Mouse (Mus musculus) adrenal gland, postnatal 10 days (tissue): ENCODE results near the gene Ptges3. TPM values are rescaled to one million over a fixed set of nuclear protein-coding genes. Genes with fewer than 3 reads are reported as not detected.
"Not testable (repeated sequence)": the region's sequence is repeated elsewhere in the genome, so short reads cannot be mapped to it uniquely, and the experiment has no call there.

Source experiments
- DNase-seq: peaks from one replicate; pipeline ENCODE4 v3.0.0; 2021; ENCODE audit warnings: mixed read lengths
- long read RNA-seq, 2 experiments: library from polyadenylated mRNA; stranded (forward); transcript quantifications; one replicate each; pipeline ENCODE4 v2.0.0; 2021
- total RNA-seq, 2 experiments: library from RNA; stranded (reverse); gene quantifications; 2 replicates each; pipeline ENCODE4 v1.2.3; 2021

Ptges3 gene
- total RNA-seq: 100 to 1,000 TPM; 138 to 142 TPM
- long read RNA-seq, experiment 1, transcript Ptges3-201 (8 exons, 2,000 nt): major isoform, 235 of 251 reads
- long read RNA-seq, experiment 1, partial matches to known transcripts: 3 of 251 reads
- long read RNA-seq, experiment 1, other reads (novel, unspliced or antisense): 12 of 251 reads
- long read RNA-seq, experiment 2, transcript Ptges3-201 (8 exons, 2,000 nt): major isoform, 75 of 90 reads
- long read RNA-seq, experiment 2, partial matches to known transcripts: 6 of 90 reads
- long read RNA-seq, experiment 2, other reads (novel, unspliced or antisense): 9 of 90 reads

GRCm38 (mm10) chr10:128058601-128059151, at the start of gene Ptges3:
Ptges3 (plus strand) TSS chr10:128058954.
- peak; percentile 99 for DNase-seq

DNA sequence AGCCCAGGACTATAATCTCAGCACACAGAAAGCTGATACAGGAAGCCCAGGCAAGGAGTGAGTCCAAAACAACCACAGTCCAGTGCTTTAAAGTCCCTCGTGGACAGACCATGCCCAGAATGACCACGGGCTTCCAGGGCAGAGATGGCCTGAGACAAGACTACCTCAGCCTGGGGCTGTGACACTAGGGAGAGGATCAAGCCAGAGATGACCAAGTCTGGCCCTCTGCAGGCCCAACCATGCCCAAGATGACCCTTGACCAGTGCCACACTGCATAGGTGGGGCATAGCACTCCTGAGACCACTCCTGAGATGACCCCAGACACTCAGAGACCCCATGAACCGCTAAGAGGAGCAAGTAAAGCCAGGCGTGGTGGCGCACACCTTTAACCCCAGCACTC, 49.0 kb upstream of the Ptges3 start:
- DNase-seq: no peak

DNA sequence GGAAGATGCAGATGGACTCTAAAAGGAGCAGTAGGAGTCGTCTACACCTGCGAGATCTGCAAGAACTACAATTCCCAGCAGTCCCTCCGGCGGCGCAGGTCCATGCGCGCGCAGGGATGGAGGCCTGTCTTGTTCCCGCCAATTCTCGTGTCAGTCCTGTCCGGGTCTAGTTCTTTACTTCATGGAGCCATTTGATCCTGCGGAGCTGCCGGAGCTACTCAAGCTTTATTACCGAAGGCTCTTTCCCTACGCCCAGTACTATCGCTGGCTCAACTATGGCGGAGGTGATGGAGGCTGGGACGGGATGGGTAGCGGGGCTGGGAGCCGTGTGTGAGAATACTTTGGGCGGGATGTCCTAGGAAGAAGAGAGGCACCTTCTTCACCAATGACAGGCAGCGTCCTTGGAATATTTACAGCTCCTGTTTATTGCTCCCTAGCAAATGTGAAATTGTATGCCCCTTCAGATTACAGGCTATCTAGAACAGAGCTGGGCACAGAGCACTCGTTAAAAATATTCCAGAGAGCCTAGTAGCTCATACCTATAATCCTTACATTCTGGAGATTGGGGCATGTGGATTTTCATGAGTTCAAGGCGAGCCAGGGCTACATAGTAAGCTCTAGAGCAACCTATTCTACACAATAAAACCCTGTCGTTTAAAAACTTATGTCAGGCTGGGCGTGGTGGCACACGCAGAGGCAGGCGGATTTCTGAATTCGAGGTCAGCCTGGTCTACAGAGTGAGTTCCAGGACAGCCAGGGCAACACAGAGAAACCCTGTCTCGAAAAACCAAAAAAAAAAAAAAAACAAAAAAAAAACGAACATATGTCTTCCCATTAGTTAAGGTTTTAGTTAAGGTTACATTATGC, 43.5 kb upstream of the Ptges3 start, which contains the start of gene Prim1:
Gene Prim1, plus strand, starts transcription at position 101 of the 867 bp plus-strand sequence.
- DNase-seq: peak; percentile 86

- DNase-seq: no peak
Observed at GRCm38 (mm10) chr10:128022196-128022595, 36.6 kb upstream of the Ptges3 start.

- no peak for DNase-seq
Observed at GRCm38 (mm10) chr10:128023496-128023895, 35.3 kb upstream of the Ptges3 start.

GRCm38 (mm10) chr10:128029931-128030330, 28.8 kb upstream of the Ptges3 start:
- no peak for DNase-seq

GRCm38 (mm10) chr10:128030860-128031259, 27.9 kb upstream of the Ptges3 start:
- DNase-seq: no peak

DNA sequence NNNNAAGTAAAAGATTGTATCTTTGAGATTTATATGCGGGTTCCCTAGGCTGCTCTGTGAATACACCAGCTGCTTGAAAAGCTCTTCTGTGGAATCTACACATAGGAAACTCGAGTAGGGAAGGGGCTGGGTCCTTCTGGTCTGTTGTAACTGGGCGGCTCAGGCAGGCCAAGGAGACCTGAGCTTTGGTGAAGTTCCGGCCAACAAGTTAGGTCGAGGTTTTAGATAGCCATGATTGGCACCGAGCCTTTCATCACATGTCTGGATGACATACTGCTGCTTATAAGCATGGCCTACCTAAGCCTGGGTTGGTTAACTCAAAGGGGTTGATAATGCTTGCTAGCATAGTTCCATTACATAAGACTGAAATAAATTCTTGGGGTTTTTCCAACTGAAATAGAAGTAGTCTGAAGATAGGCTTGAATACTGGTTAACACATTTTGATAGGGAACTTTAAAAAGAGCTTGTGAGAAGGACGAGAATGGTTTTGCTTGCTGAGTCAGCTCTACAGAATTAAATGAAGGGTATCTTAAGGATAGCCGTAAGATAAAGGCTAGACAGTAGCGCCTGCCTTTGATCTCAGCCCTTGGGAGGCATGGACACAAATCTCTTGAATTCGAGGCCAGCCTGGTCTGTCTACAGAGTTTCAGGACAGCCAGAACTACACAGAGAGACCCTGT, 21.9 kb upstream of the Ptges3 start:
- peak; percentile 71 for DNase-seq

DNA sequence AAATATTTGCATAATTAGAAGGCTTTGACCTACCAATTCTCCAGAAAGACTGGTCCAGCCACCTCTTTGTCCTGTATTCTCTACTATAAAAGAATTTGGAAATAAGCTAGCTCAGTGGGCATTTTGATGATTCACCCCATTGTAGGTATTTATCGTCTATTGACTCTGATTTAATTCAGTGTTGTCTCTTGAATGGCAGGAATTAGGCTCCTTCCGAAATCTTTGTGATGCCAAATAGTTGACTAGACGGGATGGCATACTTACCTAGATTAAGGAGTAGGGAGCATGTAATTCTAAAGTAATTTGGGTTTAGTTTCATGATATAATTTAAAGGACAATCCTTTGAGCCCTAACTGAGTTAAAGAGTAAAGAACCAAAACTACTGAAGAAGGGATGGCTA, 20.8 kb upstream of the Ptges3 start:
- no peak for DNase-seq

DNA sequence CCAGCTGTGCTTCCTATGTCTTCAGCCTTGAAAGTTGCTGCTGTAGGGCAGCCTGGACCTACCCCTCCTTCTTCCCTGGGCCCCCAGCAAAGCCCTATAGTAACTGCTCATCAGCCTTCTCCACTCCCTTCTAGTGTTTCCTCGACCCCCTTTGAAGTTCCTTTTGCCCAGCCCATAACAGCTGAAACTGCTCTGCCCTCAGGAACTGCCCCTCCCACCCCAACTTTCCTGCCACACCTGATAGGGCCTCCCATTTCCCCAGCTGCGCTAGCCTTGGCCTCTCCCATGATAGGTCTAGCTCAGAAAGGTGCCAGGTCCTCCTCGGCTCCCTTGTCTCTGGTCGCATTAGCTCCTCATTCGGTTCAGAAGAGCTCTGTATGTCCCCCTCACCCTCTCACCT, 19.6 kb upstream of the Ptges3 start:
- DNase-seq: no peak

GRCm38 (mm10) chr10:128039858-128040257, 18.9 kb upstream of the Ptges3 start:
- no peak for DNase-seq

GRCm38 (mm10) chr10:128040293-128040692, 18.5 kb upstream of the Ptges3 start:
- DNase-seq: no peak

GRCm38 (mm10) chr10:128041636-128042035, 17.1 kb upstream of the Ptges3 start:
- DNase-seq: no peak

DNA sequence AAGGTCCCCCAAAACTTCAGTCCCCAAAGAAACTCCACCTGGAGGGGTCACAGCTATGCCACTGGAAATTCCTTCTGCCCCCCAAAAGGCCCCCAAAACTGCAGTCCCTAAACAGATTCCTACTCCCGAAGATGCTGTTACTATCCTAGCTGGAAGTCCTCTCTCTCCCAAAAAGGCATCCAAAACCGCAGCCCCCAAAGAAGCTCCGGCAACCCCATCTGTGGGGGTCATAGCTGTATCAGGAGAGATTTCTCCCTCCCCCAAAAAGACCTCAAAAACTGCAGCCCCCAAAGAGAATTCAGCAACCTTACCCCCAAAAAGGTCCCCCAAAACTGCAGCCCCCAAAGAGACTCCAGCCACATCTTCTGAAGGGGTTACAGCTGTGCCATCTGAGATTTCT, 16.3 kb upstream of the Ptges3 start:
- no peak for DNase-seq

DNA sequence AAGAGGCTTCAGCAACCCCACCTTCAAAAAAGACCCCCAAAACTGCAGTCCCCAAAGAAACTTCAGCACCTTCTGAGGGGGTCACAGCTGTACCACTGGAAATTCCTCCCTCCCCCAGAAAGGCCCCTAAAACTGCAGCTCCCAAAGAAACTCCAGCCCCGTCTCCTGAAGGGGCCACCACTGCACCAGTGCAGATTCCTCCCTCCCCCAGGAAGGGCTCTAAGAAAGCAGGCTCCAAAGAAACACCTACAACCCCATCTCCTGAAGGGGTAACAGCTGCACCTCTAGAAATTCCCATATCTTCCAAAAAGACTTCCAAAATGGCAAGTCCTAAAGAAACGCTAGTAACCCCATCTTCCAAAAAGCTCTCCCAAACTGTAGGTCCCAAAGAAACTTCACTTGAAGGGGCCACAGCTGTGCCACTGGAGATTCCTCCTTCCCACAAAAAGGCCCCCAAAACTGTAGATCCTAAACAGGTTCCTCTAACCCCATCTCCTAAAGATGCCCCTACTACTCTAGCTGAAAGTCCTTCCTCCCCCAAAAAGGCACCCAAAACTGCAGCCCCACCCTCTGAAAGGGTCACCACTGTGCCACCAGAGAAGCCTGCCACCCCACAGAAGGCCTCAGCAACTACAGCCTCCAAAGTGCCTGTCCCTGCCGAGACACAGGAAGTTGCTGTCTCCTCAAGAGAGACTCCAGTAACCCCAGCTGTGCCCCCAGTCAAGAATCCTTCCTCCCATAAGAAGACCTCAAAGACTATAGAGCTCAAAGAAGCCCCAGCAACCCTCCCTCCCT, 15.5 kb upstream of the Ptges3 start:
- no peak for DNase-seq

DNA sequence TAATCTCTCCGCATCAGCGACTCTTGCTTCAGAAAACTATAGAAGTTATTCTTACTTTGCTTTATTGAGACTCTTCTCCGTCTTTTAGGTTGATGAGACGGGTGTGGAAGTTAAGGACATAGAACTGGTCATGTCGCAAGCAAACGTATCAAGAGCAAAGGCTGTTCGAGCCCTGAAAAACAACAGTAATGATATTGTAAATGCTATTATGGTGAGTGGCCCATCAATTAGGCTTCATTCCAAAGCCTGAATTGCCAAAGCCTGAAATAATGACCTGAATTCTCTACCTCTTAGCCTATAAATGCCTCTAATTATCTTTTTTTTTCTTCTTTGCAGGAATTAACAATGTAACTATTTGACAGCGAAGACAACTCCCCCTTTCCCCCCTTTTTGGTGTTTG, 10.6 kb upstream of the Ptges3 start:
- DNase-seq: no peak

GRCm38 (mm10) chr10:128049741-128050140, 9.0 kb upstream of the Ptges3 start:
- no peak for DNase-seq

DNA sequence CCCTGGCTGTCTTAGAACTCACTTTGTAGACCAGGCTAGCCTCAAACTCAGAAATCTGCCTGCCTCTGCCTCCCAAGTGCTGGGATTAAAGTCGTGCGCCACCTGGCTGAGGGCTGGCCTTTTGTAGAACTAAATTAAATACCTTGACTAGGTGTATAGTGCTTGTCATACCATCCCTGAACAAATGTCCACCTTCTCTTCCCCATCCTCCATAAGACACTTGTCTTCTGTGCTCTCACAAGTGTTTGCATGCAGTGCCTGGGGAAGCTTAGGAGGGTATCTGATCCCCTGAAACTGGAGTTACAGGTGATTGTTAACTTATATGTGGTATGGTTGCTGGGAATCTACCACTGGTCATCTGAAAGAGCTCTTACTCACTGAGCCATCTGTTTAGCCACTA, 8.4 kb upstream of the Ptges3 start:
- DNase-seq: no peak

- no peak for DNase-seq
Observed at GRCm38 (mm10) chr10:128051589-128051988, 7.2 kb upstream of the Ptges3 start.

- DNase-seq: not testable (repeated sequence)
Observed at GRCm38 (mm10) chr10:128052136-128052535, 6.6 kb upstream of the Ptges3 start.

- DNase-seq: no peak
Observed at GRCm38 (mm10) chr10:128053001-128053400, 5.8 kb upstream of the Ptges3 start.

DNA sequence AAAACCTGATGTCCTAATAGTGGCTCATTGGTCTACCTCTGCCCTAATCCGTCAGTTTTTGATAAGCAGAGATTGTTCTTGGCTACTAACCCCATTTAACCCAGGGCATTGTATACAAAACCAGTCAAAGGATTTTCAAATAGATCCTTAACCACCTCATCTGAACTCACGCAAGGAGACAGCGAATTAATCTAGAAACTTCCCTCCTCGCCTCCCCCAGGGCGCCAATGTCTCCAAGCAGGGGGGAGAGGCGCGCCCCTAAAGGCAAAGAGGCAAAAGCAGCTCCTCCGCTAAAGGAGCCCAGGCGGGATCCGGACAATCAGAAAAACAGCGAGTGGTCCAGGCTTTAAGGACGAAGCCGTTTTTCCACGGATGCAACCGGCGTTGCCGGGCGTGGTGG, 570 bp upstream of the Ptges3 start:
- no peak for DNase-seq
